Mouse (Mus musculus) common myeloid progenitor, adult 5-6 weeks (primary cell): ENCODE data around the gene Gm26992. TPM values are rescaled to one million over a fixed set of nuclear protein-coding genes. Genes with fewer than 3 reads are reported as not detected.

Experiments
- total RNA-seq: library from RNA; stranded (forward); fragments of 200-1000, 187-1606 nt; gene quantifications from 2 replicates; pipeline ENCODE4 v1.2.3, GENCODE M21; 2017

Gm26992 gene
- total RNA-seq, 1 experiment from 2014 or later = not detected

Other genes starting within 250 kb of the Gm26992 start
- not detected in 2 replicates for gene Nap1l2, start 235.4 kb upstream of the Gm26992 start, total RNA-seq
- gene Cdx4, start 100.6 kb upstream of the Gm26992 start, total RNA-seq = not detected in 2 replicates
- 0.10 and 0.32 TPM in 2 replicates for gene Chic1, start 65.5 kb upstream of the Gm26992 start, total RNA-seq
- not detected in 2 replicates for gene Tsx, start 7.5 kb upstream of the Gm26992 start, total RNA-seq
- not detected in 2 replicates for gene Zcchc13, start 208.6 kb downstream of the Gm26992 start, total RNA-seq